Mouse (Mus musculus): ENCODE data around the gene Tgfb2.
A peak's percentile ranks its signal among the peaks of the same experiment; 100 is the strongest.

Tgfb2 gene

DNA sequence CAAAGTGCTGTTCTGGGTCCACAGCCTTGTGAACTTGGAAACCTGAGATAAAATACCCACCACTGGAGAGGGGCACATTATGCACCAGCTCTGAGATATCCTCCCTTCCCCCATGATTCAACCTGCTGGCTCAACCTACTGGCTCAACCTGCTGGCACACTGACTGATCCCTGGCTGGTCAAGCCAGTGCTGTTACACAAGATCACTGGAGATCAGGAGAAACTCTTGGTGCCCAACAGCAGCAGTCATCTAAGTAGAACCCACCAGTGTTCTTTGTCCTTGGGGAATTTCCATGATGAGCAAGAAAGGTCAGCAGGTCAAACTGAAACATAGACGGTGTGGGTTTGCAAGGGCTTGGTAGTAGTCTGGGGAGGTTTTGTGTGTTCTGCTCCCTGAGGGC, 49.6 kb downstream of the Tgfb2 start:
- no peak for DNase-seq (ENCODE audit: low spot score)

GRCm38 (mm10) chr1:186655096-186655495, 50.7 kb downstream of the Tgfb2 start:
- peak; percentile 57 for DNase-seq (ENCODE audit: low spot score)

GRCm38 (mm10) chr1:186652208-186652607, 53.6 kb downstream of the Tgfb2 start:
- no peak for DNase-seq (ENCODE audit: low spot score)

DNA sequence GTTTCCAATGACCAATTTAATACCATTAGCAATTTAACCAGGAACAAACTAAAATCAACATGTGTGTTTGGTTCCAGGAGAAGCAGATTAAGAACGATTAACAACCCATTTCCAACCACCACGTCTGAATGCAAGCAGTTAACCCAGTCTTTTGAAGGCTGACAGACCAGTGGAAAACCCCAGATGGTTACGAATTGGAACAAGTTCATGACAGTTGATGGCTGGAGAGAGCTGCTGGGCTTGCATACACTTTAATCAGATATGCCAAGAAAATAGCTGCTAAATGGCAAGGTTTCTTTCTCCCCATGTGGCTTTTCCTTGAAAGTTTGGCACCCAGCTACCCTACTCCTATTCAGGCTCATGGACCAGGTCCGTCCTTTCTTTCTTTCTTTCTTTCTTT, 55.8 kb downstream of the Tgfb2 start:
- DNase-seq (ENCODE audit: low spot score): no peak

DNA sequence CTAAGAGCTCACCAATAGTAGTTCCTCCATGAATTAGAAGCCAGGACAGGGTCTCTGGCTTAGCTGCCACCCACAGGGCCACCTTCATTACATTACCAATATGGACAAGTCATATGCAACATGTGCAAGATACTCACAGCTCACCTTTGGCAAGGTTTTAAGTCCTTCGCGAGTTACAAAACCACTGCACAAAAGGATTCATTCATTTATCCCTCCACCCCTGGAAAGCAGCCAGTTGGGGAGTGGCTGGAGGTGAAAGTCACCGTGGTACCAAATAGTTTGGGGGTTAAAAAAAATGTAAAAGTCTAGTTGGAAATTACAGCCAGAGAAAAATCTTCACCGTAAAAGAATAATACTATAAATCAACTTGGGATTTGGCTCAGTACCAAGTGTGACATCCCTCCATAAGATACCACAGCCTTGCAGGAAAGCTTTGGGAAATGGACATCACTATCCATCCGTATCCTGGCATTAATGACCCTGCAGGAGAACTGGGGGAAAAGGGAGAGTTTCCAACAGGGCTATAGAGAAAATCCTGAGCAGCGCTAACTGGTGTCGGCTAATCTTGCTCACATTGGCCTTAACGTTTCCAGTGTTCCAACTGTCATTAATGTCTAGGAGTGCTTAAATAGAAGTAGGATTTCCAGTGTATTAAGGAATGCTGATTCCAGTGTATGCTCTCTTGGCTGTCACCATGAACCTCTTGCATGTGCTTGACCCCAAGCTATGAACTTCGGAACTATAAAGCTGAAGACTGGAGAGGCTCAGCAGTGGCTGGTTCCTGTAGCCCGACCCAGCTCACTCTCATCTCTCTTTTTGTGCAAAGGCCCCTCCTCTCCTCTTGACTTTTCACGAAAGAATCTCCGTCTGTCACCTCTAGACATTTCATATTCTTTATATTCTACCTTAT, 68.2 kb downstream of the Tgfb2 start:
- DNase-seq (ENCODE audit: low spot score): no peak

- peak; percentile 26 for DNase-seq (ENCODE audit: low spot score)
Measured at GRCm38 (mm10) chr1:186635045-186635444, 70.7 kb downstream of the Tgfb2 start.

DNA sequence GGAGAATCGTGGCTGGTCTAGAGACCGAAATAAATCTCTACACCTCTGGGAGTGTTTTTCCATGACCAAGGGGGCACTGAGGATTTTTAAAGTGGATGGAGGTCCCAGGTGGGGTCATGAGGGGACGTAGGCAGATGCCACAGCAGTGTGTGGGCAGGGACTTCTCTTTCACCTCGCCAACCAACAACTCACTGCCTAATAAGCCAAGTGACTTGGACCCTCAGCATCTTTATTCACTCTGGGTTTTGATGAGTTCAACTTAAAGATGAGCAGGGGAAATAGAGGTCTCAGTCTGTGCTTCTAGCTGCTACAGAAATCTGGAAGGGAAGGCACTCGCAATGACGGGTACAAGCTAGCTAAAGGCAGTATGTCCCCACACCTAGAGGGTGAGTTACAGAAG, 74.3 kb downstream of the Tgfb2 start:
- no peak for DNase-seq (ENCODE audit: low spot score)

DNA sequence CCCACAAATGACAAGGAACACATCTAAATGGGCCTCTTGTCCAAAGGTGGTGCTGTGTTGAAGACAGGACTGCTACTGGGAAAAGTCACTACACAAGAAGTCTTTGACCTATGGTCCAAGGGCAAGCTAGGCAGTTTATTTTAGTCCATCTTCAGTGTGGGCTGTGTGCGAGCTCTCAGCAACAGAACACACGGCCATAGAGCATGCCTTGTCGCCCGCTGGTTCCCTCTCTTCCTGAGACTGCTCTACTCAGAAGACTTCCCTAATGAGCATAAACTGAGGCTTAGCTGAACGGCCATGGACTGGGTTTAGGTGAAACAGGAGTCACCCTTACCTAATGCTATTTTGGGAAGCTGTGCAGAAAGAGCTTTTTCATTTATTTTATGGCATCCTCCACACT, 74.8 kb downstream of the Tgfb2 start:
- DNase-seq (ENCODE audit: low spot score): no peak

GRCm38 (mm10) chr1:186627451-186627995, 78.3 kb downstream of the Tgfb2 start:
- DNase-seq (ENCODE audit: low spot score): no peak

DNA sequence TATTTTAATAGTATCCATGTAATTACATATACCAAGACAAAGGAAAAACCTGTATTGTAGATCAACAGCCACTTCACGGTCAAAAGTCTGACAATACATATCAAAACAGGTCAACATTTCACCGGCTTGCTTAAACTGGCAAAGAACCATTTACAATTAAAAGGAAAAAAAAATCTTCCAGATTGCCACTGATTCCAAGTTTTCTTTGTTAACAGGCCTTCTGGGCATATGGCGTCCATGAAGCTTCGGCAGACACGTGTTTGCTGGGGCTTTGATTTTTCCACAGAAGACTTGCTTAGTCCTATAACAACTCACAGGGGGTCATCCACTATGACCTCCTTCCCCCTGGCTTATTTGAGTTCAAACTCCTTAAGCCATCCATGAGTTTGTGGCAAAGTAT, 81.3 kb downstream of the Tgfb2 start:
- no peak for DNase-seq (ENCODE audit: low spot score)

DNA sequence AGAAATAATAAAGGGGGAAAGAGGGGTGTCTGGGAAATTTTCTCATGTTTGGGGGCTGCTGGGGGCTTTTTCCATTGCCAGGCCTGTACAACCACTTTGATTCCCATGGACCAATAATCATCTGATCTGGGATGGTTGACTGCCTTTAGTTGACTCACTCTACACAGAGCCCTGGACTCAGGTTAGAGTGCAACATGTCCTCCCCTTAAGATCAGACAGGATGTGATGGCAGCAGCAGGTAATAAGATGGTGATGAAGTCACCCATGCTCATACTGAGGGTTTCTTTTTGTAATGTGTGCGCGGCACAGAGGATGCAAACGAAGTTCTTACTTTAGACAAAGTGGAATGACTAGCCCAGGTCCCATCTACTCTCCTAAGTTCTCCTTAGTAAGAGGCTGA, 84.0 kb downstream of the Tgfb2 start:
- DNase-seq (ENCODE audit: low spot score): no peak

DNA sequence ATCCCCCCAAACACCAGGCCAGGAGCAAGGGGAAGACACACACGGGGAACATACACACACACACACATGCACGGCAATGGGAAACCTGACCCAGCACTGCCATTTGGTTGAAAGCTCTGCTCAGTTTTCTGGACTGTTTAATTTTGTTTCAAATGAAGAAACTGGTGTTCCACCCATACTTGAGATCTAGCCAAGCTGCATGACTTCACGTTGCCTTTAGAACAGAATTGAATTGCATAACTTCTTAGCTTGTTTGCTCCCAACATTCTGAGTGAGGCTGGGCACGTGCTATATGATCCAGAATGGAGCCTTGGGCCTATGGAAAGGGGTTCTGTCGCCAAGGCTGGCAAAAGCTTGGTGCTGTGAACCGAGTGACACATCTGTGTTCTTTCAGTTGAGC, 87.5 kb downstream of the Tgfb2 start:
- no peak for DNase-seq (ENCODE audit: low spot score)

DNA sequence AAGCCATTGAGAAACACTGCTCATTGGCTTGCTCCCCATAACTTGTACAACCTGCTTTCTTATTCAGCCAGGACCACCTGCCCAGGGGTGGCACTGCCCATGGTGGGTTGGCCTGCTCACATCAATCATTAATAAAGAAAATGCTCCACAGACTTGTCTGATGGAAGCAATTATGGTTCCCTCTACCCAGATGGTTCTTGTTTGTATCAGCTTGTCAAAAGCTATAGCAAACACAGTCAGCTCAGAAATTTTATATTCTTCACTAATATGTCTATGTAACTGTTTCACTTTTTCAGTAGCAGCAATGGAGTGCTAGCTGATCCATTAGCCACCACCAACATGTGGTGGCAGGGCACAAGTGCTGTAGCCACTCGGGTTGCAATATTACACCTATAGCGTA, 94.4 kb downstream of the Tgfb2 start:
- no peak for DNase-seq (ENCODE audit: low spot score)

DNA sequence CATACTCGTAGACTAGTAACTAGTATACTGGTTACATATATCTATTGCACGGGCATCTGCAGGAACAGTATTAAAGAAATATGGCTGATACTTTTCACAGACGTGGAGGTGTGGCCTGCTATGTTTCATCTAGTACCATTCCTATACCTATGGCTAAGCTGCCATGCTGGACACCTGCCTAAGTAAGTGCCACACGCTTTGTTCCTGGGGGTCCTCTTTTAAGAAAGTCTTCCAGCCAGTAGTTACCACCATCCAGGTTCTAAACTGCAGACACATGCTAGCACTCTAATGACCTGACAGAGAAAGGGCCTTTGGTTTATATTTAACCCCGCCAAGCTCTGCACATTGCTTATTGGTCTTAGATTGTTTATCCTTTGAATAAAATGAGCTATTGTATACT, 95.3 kb downstream of the Tgfb2 start:
- DNase-seq (ENCODE audit: low spot score): no peak

GRCm38 (mm10) chr1:186609793-186610233, 96.0 kb downstream of the Tgfb2 start:
- peak; percentile 70 for DNase-seq (ENCODE audit: low spot score)

GRCm38 (mm10) chr1:186608116-186608515, 97.7 kb downstream of the Tgfb2 start:
- no peak for DNase-seq (ENCODE audit: low spot score)

DNA sequence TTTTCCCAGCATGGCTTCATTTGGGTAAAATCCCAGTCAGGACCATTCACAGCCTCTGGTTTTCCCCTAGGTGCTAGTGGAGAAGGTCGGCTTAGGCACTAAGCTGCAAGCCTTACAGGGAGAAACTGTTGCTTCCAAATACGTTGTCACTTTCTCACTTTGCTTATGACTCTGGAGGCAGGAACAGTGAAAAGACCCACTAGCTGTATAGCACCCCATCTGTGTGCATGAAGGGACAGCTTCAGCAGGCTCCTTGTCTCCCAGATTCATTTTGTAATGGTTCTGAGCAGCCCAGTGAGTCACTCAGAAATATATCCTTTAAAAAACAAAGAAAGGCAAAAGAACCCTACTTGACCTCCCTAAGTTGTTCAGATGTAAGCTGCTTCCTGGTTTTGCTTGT, 100.2 kb downstream of the Tgfb2 start:
- no peak for DNase-seq (ENCODE audit: low spot score)

- no peak for DNase-seq (ENCODE audit: low spot score)
Measured at GRCm38 (mm10) chr1:186604124-186604523, 101.7 kb downstream of the Tgfb2 start.

DNA sequence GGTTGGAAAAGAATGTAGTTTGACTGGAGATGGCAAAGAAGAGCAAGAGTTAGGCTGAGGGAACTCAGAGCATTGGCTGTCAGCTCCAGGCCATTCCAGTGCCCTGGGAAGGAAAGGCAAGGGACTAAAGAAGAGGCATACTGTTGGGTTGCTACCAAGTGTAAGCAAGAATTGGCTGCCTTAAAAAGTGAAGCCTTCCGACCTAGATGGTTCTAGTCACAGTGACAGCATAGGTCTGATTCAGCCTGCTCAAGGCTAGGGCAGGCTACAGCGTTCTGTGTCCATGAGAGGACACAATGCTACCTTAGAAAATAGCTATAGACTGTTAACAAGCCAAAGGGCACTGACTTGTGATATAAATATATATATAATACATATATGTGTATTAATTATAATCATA, 117.6 kb downstream of the Tgfb2 start:
- DNase-seq (ENCODE audit: low spot score): no peak

- no peak for DNase-seq (ENCODE audit: low spot score)
Measured at GRCm38 (mm10) chr1:186587065-186587804, 118.6 kb downstream of the Tgfb2 start.

GRCm38 (mm10) chr1:186585571-186586164, 120.1 kb downstream of the Tgfb2 start:
- DNase-seq (ENCODE audit: low spot score): no peak

GRCm38 (mm10) chr1:186583933-186584332, 121.9 kb downstream of the Tgfb2 start:
- DNase-seq (ENCODE audit: low spot score): no peak

- DNase-seq (ENCODE audit: low spot score): no peak
Measured at GRCm38 (mm10) chr1:186582113-186582512, 123.7 kb downstream of the Tgfb2 start.

All from retina, embryonic 14.5 days (tissue).